Mouse (Mus musculus) ES-E14 (cell line): ENCODE measurements at regions not wholly inside any gene's neighbourhood (a gene's known extent, or its start where the extent isn't known, plus 50 kb on each side); places are given as distances from the start of the nearest gene placed in this dataset.

Experiments used
- HCFC1 ChIP-seq: IDR thresholded peaks from 2 replicates; pipeline ENCODE4 v1.6.1; 2012; ENCODE audit warnings: low read length, inconsistent platforms, borderline replicate concordance; ENCODE audit not compliant: insufficient read depth
- MAFK ChIP-seq: IDR thresholded peaks from 2 replicates; pipeline ENCODE4 v1.6.1; 2014; ENCODE audit warnings: mild to moderate bottlenecking, low read depth, low read length, inconsistent platforms; ENCODE audit not compliant: insufficient read depth
- ZNF384 ChIP-seq: IDR thresholded peaks from 2 replicates; pipeline ENCODE4 v1.6.1; 2012; ENCODE audit warnings: low read depth, low read length, inconsistent platforms

- TF ChIP-seq HCFC1 (no peak), MAFK (no peak), ZNF384 (no peak)
Observed at GRCm38 (mm10) chr15:93789762-93790161, 194.1 kb upstream of the Prickle1 start.
